Mouse (Mus musculus) T-helper 1 cell (primary cell): ENCODE measurements around the gene AI661453.

ENCODE experiments used
- in situ Hi-C: fragments of 300-600 bp; cut with MboI, MseI; formaldehyde crosslinking; loops from one replicate; pipeline ENCODE4 v1.15.1; 2025; ENCODE audit warnings: high pct_unique_total_duplicates

AI661453 gene

DNA sequence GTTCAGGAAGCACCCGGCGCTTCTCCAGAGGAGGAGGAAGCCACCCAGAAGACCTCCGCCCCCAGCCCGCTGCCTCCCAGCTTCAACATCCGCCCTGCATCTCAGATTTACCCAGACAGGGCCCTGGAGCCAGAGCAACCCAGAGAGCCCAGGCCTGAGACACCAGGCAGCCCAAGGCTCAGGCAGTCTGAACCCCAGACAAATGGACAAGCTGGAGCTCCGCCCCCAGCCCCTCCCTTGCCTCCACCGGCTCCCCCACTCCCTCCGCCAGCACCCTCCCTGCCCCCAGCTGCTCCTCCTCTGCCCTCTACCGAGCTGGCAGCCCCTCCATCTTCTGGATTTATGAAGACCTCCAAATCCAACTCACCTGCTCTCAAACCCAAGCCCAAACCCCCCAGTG, 29.9 kb downstream of the AI661453 start:
- in situ Hi-C loops, result no loop called here

DNA sequence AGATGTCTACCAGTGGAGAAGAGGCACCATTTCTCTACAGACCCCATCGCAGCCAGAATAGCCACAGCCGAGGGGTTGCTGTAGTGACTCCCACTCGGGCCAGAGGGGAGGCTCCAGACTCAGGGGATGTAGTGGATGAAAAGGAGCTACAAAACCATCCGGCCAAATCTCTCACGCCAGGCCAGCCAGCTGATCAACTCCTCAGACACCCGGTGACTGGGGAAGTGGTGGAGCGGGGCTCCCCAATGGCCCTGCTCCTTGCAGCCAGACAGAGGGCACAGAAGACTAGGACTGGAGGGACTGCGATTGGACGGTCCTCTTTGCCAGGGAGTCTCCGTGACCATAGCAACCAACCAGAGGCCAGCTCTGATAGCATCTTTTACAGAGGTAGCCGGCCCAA, 31.2 kb downstream of the AI661453 start:
- in situ Hi-C loops, result no loop called here

DNA sequence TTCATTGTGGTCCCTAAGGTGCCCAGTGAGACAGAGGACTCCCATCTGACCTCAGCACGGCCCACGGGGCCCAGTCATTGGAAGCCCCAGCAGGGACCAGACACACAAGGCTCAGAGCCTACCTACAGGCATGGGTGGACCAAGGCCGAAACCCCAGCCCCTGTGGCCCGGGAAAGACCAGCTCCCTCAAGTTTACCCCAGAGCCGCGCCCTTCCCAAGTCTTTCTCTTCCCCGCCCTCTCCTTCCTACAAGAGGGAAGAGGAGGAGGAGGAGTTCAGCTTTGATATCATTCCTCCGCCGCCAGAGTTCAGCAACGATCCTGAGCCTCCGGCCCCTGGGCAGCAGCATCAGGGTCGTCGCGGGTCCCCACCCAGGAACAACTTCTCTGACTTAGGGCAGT, 31.6 kb downstream of the AI661453 start:
- in situ Hi-C loops, result no loop called here

DNA sequence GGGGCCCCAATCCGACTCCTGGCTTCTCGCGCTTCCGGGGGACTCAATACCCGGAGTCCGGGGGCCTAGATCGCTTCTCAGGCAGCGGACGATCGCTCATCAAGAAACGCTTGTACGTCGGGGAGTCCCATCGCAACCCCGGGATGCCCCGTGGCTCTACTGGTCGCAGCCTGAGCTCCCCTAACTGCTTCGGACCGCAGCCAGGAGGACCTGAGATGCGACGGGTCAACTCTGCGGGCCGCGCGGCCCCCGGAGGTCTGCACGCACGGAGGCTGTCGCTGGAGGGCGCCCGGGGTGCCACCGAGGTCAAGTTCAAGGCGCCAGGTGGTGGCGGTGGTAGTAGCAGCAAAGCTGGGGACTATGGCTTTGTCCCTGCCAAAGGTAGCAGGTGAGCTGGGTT, 32.1 kb downstream of the AI661453 start:
- in situ Hi-C loops, result no loop called here

DNA sequence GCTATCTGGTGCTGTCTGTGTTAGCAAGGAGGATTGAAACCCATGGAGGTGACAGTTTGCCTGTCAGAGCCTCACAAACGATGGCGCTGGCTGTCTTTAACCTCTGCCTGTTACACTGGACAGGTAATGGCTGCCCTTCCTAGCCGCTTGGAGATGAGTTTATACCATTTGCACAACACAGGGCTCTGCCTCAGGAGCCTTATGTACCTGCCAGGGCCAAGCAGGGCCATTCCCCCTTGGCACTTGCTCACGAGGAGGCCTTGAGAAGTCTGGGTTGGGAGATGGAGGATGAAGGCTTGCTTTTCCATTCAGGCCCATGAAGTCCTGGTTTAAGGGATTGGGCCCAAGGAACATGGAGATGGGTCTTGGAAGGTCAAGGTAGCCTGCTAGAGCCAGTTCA, 33.2 kb downstream of the AI661453 start:
- in situ Hi-C loops, result no loop called here

DNA sequence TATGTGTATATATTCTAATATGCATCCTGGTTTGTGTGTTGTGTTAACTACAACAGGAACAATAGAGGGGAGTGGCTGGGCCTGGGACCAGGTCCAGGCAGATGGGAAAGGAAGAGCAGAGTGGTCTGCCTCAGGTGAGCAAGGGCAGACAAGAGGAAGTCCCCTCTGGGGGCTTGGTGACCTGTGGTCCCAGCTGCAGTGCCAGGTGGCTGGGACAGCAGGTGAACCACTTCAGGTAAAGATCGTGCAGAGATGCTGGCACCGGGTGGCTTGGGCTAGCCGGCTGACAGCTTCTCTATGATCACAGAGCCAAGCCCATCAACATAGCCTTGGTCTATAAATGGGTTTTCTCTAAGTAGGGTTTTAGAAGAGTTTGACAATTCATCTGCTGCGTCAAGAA, 33.7 kb downstream of the AI661453 start:
- in situ Hi-C loops, result no loop called here

DNA sequence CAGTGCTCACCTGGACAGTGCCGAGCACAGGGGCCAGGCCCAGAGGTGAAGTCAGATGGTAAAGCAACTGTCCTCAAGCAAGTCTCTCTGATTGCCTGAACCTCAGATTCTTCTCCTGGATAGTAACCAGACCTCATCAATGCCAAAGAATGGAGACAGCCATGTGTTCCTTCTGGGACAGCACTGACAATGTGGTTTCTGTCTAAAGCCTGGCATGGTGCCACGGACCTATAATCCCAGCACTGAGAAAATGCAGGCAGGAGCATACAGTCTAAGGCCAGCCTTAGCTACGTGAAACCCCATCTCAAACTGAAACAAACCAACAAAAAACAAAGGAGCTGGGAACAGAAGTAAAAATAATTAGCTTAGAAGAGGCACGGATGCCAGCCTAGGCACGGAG, 34.3 kb downstream of the AI661453 start:
- in situ Hi-C loops, result no loop called here

DNA sequence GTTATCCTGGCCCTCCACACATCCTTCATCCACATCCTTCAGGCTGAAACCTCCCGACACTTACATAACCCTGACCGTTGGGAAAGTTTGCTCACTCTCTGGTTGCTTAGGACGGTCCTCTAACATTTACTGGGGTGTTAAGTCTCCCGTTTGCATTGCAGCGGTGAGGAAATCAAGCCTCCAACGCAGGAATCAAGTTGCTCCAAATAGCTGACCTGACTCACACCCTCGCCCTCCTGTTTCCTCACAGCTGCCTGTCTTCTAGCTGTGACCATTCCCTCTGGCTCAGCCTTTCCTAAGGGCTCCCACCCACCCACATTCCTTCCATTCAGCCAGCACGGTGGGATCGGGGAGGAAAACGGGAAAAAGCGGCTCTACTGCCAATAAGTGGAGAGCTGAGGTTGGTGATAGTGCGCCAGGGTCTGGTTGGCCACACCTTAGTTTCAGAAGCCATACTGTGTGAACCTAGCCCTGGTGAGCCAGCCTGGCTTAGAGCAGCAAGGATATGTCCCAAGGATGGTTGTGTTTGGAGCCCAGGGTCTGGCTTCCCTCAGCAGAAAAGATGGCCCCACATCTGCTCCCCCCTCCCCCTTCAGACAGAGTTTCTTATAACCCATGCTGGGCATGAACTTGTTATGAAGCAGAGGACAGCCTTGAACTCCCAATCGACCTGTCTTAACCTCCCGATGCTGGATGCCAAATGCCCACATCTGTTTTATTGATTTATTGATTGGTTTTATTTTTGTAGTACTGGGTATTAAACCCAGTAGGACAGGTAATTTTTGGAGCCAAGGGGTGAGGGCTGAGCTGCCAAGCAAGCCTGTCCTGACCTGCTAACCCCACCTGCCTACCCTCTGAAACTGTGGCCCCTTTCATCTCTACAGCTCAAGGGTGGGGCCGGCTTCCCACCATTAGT, 36.3 kb downstream of the AI661453 start:
- in situ Hi-C loops, result no loop called here

DNA sequence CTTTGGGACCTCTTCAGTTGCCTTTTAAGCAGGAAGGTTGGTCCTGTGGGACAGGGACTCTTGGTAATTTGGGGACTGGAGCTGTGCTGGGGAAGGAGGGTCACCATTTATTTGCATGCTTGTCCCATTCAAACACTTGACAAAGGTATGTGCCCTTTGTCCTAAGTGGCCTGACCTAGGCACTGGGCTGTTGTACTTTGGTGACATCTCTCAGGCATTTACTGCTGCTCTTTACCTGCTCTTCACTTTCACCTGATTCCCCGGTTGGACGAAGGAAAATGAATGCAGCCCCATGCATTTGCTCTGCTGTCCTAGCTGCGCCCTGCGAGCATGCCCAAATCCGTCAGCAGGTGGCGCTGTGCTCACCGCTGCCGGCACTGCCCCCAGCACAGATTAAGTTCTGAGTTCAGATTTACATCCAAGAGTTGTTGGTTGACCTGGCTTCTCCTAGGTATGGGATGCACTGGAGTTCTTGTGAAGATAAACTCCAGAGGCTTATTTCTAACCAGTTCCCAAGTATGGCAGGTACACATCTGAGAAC, 37.1 kb downstream of the AI661453 start:
- in situ Hi-C loops, result no loop called here

DNA sequence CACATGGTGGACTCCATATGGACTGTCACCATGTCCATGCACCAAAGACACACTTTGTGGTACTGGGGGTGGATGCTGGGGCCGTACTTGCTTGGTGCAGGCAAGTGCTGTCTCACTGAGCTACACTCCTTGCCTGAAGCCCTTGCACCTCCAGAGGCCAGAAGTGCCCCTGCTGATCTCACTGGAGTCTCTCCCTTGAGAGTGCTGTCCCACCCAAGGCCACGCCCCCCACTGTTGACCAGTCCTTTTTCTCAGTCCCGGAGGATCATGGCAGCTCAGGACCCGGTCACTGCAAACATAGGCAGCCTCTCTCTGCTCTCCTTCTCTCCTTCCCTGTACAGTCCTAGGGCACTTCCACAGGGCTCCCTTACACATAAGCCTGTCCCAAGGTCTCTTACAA, 37.8 kb downstream of the AI661453 start:
- in situ Hi-C loops, result no loop called here

DNA sequence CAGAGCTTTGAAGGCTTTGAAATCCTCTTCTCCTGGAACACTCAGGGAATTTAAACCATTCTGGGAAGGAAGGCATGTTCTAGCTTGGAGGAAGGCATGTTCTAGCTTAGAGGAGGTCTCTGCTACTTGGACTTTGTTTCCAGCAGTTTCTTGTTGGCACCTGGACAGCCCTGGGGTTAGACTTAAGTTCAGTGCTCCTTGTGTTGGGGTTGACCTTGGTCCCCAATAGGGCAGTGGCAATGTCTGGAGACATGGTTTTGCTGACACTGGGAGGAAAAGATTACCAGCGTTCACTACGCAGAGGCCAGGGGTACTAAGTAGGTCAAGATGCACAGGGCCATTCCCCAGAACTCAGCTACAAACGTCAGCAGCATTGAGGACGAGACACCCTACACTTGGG, 38.8 kb downstream of the AI661453 start:
- in situ Hi-C loops, result no loop called here

DNA sequence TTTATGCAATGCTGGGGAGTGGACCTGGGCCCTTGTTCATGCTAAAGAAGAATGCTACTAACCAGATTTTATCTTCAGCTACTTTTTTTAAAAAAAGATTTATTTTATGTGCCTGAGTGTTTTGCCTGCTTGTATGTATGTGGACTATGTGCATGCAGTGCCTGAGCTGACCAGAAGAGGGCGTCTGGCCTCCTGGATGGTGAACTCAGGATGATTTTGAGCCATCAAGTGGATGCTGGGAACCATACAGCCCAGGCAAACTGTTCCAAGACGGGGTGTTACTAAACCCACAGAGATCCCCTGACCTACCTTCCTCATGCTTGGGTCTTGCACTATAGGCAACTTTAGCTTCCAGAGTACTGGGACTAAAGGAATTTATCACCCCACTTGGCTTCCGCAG, 39.3 kb downstream of the AI661453 start:
- in situ Hi-C loops, result no loop called here

DNA sequence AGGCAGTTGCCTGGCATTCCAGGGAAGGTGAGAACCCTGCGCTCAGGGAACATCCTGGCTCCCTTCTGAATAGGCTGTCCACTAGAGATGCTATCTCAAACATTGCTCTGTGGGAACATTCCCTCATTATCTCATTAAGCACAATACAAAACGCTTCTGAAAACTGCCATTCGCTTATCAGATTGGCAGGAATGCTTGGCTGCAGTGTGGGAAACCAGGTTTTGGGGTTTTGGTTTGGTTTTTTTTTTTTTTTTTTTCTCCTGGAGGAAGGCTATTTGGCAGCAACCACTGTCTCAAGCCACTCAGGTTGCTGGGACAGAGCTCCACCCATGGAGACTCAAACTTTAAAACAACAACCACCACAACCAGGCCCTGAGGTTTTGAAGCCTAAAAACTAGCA, 43.5 kb downstream of the AI661453 start:
- in situ Hi-C loops, result no loop called here

DNA sequence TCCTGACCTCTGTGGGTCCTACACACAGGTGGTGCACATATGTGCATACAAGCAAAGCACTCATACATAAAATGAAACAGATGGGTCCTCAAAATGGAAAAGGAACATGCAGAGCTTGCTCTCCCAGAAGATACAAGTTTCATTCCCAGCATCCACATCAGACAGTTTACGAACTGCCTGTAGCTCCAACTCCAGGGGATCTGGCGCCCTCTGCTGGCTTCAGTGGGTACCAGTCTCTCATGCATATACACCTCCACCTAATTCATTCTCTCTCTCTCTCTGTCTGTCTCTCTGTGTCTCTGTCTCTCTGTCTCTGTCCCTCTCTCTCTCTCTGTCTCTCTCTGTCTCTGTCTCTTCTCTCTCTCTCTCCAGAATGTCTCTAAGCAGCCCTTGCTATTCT, 46.0 kb downstream of the AI661453 start:
- in situ Hi-C loops, result no loop called here

DNA sequence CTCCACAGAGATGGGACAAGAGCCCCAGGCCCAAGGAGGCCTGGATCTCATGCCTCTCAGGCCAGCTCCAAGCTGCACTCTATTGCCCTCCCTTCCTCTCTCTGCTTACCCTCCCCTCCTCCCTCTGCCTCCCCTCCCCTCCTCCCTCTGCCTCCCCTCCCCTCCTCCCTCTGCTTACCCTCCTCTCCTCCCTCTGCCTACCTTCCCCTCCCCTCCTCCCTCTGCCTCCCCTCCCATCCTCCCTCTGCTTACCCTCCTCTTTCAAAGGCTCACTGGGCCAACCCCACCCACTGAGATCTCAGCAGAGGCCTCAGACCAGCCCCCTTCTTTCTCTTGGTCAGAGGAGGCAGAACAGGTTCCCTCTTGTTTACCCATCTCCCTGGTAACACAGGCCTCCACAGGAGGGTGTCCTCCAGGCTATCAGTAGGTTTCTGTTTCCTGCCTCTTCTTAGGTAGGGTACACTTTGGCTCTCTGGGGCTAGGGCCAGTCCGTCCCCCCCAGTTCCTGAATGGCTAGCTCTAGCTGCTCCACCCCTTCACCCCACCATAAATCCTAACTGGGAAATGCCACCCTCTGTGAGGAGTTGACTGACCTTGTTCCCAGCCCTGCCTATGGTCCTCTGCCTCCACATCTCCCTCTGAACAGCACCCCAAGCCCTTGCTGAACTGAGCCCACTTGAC, 48.0 kb downstream of the AI661453 start:
- in situ Hi-C loops, result no loop called here

DNA sequence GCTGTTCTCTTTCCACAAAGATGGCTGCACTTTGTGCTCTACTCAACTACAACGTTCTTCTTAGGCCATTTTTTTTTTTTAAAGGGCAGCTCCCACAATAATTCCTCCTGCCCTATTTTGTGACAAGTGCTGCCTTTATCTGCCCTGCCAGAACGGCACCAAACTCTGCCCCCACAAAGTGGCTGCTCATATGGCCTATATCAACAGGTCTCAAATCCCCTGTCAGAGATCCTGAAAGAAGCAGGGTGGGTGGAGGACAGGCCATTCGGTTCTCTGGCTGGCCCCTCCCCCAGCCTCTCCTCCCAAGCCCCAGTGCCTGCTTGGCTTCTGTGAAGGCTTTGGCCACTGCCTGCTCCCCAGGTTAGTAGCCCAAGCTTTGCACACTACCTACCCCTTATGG, 48.6 kb downstream of the AI661453 start:
- in situ Hi-C loops, result no loop called here

DNA sequence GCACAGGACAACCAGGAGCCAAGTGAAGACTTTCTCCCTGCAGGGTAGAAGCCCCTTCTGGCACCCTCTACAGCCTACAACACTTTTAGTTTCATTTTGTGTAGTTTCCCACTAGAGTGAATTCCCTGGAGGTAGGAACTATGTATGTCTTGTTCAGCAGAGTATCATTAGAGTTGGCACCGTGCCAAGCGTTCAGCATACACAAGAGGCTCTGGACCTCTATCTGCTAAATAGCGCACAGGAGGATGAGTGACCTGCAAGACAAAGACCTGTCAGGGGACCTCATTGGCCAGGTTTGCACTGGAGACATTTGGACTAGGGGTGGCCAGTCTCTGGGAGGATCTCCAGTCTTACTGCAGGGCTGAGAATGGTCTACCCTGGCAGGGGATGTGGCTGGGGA, 49.4 kb downstream of the AI661453 start:
- in situ Hi-C loops, result no loop called here

DNA sequence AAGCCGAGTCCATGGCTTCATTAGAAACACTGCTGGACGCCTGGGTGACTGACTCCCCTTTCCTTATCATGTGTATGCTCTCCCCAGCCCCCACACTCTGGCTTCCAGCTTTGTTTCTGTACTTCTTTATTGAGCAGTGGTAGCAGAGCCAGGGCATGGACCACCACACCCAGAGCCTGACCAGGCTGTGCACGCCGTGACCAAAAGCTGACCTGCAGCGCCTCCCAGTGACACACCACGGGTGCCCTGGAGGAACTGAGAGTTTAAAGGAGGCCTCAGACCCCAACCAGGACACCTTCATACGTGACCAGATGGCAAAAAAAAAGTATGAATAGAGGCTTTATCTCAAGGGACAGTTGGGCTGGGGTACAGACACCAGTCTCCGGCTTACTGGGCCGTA, 54.4 kb downstream of the AI661453 start:
- in situ Hi-C loops, result no loop called here

DNA sequence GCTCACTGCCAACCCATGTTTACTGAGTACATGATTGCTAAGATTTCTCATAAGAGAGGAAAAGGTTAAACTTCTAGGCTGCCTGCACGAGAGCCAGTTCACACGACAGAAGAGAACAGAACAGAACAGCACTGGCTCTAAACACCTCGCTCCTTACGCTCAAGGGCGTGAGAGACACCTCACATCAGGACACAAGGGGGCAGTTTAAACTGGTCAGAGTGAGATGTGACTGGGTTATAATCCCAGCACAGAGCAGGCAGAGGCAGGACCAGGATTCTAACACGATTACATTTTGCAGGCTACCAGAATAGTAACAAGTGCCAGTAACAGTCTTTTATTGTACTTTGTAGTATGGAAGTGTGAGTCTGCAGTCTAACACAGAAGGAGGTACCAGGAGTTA, 56.3 kb downstream of the AI661453 start:
- in situ Hi-C loops, result no loop called here

DNA sequence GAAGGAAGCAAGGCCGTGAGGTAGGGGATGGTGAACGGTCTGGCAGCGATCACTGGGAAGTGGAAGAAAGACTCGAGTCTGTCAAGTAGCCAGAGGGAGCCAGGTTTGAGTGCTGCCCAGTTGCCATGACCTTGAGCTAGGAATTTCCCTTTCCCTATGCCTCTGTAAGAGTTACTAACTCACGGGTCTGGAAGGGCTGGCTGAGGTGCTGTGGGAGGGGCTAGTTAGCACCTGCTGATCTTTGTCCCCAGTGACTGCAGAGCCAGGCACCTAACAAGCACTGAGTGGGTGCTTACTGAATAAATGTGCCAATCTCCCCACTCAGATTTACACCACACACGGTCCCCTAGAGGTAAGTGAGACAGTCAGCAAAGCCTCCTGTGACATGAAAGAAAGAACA, 57.2 kb downstream of the AI661453 start:
- in situ Hi-C loops, result no loop called here

DNA sequence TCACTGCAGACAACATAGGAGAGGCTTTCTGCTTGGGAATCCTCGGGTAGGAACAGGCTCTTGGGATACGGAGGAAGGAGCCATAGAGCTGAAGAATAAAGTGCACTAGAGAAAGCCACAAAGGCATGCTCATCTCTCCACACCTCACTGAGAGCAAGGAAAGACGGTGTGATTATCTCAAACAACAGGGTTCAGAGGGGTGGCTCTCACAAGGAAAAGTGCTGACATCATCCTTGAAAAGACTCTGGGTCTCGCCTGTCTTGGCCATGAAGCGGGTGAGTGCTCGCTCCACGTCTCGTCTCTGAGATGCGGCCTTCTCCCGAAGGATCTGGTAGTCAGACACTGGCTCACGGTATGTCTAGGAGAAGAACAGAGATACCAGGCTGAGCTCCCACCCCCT, 57.7 kb downstream of the AI661453 start:
- in situ Hi-C loops, result no loop called here

DNA sequence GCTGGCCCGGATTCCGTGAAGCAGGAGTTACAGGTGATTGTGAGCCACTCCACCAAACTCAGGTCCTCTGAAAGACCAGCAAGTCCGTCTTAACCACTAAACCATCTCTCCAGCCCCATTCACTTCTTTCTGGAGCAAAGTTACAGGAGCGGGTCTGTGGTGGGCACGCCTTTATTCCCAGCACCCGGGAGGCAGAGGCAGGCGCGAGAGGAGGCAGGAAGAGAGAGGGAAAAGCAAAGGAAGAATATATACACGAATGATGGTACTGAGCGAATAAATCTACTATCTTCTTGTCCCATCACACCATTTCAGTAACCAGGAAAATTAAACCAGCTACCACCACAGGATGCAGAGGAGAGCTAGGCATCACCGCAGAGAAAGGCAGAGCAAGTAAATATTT, 65.1 kb downstream of the AI661453 start:
- in situ Hi-C loops, result loop anchor here (25.0 kb wide), 3 partner anchors 911 to 1939 kb away; partner anchors contain the start of genes Gtpbp2, Hsp90ab1, Mad2l1bp and Nfkbie
